Mouse (Mus musculus) frontal cortex, postnatal 25 days (tissue): ENCODE measurements around the gene Clec10a.
"Not testable (repeated sequence)": the region's sequence is repeated elsewhere in the genome, so short reads cannot be mapped to it uniquely, and the experiment has no call there.

Source experiments
- DNase-seq, 2 experiments: peaks; one replicate each; pipeline ENCODE4 v3.0.0; 2022; ENCODE audit warnings: low spot score in 2 of 2

The Clec10a gene

DNA sequence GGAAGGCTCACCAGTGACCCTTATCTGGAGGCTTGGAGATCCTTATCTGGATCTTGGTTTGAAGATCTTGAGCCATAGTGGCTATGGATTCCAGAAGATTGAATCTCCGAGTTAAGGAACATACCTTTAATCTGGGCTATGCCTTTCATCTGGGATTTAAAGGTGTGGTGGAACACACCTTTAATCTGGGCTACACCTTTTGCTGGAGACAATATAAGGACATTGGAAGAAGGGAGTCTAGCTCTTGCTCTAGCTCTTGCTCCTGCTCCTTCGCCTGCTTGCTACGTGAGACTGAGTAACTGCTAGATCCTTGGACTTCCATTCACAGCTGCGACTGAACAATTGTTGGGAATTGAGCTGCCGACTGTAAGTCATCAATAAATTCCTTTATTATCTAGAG, at the start of gene Clec10a:
Gene Clec10a, plus strand, starts transcription at position 301 of the 400 bp plus-strand sequence.
- DNase-seq, result not testable (repeated sequence)

DNA sequence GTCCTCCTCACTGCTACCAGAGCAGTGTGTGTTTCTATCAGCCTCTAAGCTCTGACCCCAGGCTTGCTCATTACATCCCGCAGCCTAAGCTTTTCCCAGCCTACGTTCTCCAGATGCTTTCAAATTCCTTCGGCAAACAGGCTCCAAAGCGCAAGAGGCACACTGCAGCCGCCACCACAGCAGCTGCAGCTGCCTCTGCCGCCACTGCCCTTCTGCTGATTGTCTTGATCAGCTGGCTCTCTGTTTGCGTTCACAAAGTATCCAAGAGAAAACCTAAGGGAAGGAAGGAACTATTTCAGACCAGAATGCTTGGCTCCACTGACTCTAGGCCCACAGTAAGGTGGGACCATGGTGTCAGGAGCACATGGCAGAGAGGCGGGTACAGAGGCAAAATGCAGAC, 48.9 kb upstream of the Clec10a start:
- DNase-seq, result no peak

DNA sequence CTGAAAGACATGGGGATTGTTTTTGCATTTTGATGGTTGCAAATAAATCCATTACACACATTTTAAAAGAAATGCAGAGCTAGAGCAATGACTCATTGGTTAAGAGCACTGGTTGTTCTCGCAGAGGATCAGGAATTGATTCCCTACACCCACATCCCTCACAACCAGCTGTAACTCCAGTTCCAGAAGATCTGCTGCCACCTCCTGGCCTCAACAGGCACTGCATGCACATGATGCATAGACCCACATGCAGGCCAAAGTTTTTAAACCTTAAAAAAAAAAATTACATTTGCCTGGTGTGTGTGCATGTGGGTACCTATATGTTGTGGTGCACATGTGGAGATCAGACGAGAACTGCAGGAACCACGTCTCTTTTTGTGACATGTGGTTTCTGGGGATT, 45.9 kb upstream of the Clec10a start:
- no peak for DNase-seq

- no peak for DNase-seq
These were observed 41.4 kb upstream of the Clec10a start for GRCm38 (mm10) chr11:70114562-70114961.

DNA sequence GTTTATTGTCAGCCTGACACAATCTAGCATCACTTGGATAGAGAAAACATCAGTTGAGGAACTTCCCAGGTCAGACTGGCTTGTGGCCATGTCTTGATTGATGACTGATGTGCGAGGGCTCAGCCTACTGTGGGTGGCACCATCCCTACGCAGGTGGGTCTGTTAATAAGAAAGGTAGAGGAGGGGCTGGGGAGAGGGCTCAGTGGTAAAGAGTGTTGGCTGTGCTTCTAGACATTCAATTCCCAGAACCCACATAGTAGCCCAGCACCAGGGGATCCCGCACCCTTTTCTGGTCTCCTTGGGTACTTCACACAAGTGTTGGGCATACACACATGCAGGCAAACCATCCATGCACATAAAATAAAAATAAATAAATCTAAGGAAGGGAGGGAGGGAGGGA, 40.1 kb upstream of the Clec10a start:
- DNase-seq, result no peak

DNA sequence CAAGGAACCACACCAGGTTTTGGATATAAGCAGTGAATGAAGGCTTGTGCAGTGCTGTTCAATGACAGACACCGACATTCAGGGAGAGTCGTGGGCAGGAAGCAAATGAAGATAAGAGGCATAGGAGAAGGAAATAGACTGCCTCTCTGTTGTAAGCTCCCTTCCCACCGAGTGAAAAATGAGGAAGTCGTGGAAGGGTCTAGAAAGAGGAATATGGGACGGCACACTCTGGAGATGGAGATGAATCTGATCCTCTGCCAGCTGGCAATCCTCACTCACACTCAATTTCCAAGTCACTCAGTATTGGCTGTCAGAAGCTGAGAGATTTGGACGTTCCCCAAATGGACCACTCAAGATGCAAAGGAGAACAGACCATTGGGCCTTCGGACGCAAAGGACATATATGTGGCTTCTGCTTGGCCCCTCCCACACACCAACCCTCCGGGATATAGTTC, 26.0 kb upstream of the Clec10a start, which contains the start of gene Mgl2:
Gene Mgl2, plus strand, starts transcription at position 404 of the 454 bp plus-strand sequence.
- no peak for DNase-seq

DNA sequence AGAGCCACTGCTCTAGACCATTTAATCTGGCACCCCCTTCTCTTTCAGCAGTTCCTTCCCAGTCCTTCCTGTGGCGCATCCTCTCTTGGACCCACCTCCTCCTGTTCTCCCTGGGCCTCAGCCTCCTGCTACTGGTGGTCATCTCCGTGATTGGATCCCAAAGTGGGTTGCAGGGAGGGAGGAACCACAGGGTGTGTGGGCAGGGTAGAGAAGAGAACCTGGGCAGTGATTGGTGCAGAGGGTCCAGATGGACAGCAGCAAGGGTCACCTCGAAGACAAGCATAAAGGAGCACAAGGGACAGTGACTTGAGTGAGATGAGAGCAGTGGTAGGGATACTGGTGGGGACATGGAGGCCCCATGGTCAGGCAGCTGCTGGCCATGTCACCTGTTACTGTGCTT, 21.0 kb upstream of the Clec10a start:
- DNase-seq, result not testable (repeated sequence)

- DNase-seq, result not testable (repeated sequence)
These were observed 20.1 kb upstream of the Clec10a start for GRCm38 (mm10) chr11:70135925-70136324.

- no peak for DNase-seq
These were observed 16.8 kb upstream of the Clec10a start for GRCm38 (mm10) chr11:70139171-70139570.

GRCm38 (mm10) chr11:70151072-70151471, 4.9 kb upstream of the Clec10a start:
- DNase-seq, result no peak

DNA sequence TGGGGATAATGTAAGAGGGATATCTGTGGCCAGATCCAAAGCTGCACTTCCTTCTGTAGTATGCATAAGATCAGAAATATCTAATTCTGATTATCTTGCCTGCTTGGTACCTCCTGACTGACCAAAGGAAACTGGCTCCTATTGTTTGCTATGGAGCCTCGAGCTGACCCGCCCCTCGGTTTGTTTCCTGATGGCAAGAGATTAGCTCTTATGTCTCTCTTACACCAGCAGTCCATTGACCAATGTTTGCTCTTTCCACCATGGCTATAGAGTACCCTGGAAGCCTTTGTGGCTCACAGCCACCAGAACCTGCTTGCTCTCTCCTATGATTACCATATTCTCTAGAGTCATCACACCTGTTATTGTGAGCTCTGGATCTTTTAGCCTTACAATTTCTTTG, 6.3 kb downstream of the Clec10a start:
- no peak for DNase-seq

- DNase-seq, result no peak
These were observed 10.2 kb downstream of the Clec10a start for GRCm38 (mm10) chr11:70165972-70166921.

DNA sequence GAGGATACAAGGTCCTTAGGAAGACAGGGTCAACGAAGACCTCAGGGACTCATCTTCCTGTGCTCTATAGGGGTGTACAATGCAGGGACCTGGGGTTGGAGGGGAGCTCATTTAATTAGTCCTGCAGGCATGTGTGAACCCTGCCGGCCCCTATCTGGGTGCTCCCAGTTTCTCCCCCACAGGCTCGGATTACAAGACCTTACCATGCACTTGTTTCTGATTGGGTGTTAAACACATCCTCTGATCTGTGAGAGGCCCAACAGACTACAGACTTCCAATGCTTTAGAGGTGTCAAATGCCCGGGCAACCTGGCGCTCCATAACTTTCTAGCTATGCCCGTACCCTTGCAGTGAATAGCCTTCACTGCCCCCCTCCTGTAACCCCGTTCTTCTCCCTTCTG, 12.1 kb downstream of the Clec10a start:
- no peak for DNase-seq

GRCm38 (mm10) chr11:70169471-70169870, 13.5 kb downstream of the Clec10a start:
- DNase-seq, result not testable (repeated sequence)

DNA sequence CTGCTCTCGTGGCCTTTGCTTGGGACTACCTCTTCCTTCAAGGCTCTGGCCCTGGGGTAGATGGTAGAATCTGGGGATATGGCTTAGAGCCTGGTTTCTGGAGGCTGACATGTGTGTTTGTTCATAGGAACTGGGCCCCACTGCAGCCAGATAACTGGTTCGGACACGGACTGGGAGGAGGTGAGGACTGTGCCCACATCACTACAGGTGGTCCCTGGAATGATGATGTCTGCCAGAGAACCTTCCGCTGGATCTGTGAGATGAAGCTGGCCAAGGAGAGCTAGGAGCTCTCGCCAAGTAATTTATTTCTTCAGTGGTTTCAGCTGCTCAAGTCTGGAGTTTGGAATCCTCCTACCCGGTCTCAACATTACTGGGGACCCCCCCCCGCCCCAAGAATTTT, 14.3 kb downstream of the Clec10a start:
- no peak for DNase-seq

DNA sequence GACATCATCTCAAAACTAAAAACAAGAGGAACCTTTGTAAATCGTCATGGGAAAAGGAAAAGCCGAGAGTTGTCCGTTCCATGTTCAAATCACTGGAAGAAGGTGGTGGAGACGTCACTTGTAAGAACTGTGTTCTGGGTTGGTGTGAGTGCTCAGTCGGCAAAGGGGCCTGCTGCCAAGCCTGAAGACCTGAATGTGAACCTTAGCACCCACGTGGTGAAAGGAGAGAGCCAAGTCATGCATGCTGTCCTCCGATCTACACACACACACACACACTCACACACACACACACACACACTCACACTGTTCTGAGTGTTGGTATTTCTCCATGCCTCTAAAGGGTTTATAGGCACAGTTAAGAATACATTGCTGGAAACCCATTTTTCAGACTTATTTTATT, 15.2 kb downstream of the Clec10a start:
- DNase-seq, result no peak

- DNase-seq, result no peak
These were observed 15.8 kb downstream of the Clec10a start for GRCm38 (mm10) chr11:70171847-70172246.

GRCm38 (mm10) chr11:70172298-70172697, 16.3 kb downstream of the Clec10a start:
- DNase-seq, result no peak

DNA sequence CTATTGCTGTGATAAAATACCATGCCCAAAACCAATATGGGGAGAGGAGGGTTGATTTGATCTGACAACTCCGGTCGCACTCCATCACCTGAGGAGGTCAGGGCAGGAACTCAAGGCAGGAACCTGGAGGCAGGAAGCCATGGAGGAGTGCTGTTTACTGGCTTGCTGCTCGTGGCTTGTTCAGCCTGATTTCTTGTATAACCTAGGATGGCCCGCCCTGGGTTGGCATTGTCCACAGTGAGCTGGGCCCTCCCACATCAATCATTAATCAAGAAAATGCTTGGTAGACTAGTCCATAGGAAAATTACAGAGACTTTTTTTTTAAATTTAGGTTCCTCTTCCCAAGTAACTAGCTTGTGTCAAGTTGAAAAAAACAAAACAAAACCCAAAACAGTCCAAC, 18.5 kb downstream of the Clec10a start:
- DNase-seq, result no peak

GRCm38 (mm10) chr11:70177647-70178046, 21.6 kb downstream of the Clec10a start:
- no peak for DNase-seq

GRCm38 (mm10) chr11:70178311-70178710, 22.3 kb downstream of the Clec10a start:
- DNase-seq, result no peak

DNA sequence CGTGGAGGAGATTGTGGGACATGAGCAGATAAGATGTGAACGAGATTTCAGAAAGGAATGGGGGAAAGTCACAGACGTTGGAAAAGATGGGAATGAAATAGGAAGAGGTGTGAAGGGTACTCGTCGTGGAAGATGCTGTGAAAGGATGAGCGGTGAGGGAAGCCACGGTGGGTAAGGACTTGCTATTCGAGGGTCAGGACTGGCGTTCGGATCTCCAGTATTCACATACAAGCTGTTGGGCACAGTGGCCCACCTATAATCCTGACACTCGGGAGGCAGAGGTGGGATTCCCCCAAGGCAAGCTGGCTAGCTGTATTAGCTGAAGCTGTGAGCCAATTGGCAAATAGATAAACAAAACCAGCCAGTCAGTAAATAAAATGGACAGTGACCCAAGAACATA, 22.8 kb downstream of the Clec10a start:
- DNase-seq, result no peak

DNA sequence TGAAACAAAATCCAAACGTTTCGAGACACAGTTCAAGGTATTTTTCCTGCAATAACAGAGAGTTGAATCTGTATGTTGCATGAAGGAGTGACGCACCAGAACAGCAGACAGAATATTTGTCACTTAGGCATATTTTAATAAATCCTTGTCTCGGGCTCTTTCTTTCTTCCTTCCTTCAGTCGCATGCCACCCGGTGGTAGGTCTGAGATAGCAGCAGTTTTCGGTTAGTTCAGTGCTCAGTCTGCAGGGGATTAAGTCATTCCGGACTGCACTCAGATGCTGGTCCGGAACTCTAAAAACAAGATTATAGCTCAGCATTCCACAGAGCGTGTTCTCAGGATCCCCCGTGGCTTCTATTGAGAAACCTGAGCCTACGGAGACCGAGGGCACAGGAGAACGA, 23.4 kb downstream of the Clec10a start:
- no peak for DNase-seq
